Mouse (Mus musculus): Measurements from ENCODE around the gene Adra1d. TPM values are rescaled to one million over a fixed set of nuclear protein-coding genes. Genes with fewer than 3 reads are reported as not detected.

The Adra1d gene
- polyA plus RNA-seq, 1 experiment from 2014 or later: 0.72 TPM

DNA sequence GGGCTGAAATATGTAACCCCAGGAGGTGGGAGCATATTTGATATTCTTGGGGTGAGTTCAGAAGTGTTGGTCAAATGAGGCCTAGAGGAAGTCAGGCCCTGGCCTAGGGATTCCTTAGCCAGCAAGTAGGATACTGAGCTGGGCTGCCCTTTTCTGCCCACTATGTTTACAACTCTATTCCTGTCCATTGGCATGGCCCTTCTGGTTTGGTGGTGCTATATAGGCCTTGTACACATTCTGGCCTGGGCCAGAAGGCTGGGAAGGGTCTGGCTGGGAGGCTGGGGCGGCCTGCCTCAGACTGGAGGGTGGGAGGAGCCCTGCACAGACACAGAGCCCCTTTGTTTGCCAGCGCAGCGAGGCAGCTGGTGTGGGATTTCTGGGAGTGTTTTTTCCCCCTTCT, 55.7 kb downstream of the Adra1d start:
- 23% methylated on average over 3 of the region's 3 CpGs for WGBS
- H3K9me3 ChIP-seq: no peaks in the 10 kb centered on the region
- no peak for ATAC-seq (ENCODE audit: insufficient number of reproducible peaks, low FRiP score, low TSS enrichment, low read depth)
- H3K4me3 ChIP-seq: no peak overlapping the region
- no peaks in the 10 kb centered on the region for H3K36me3 ChIP-seq
- H3K27me3 ChIP-seq: no peaks in the 10 kb centered on the region
- H3K9ac ChIP-seq: no peak overlapping the region
- peaks cover 72% of the 10 kb centered on the region for H3K4me1 ChIP-seq
- no peak overlapping the region for H3K4me2 ChIP-seq
- peak overlapping the region; percentile 80 for H3K27ac ChIP-seq

DNA sequence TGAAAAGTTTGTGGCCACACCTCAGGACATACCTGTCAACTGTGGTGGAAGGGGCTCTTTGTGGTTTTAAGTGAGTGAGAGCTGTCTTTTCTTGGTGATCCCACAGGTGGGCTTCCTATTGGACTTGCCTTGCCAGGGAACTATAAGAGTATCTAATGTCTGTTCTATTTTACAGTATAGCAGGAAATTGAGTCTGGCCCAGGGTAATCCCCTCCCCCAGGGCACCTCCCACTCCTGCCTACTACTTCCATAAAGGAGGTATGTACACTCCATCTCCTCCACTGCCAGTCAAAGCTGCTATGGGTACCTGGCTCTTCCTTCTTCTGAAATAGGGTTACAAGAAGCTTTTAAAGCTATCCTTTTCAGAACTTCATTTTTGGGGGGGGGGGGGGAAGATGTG, 56.7 kb downstream of the Adra1d start:
- no peak overlapping the region for H3K4me2 ChIP-seq
- H3K9ac ChIP-seq: no peak overlapping the region
- no peak overlapping the region for H3K4me3 ChIP-seq
- no peak for ATAC-seq (ENCODE audit: insufficient number of reproducible peaks, low FRiP score, low TSS enrichment, low read depth)
- H3K27ac ChIP-seq: peak overlapping the region; percentile 80; the same call in 1 of the 2 replicates
- no peaks in the 10 kb centered on the region for H3K27me3 ChIP-seq
- H3K4me1 ChIP-seq: peaks cover 77% of the 10 kb centered on the region
- no peaks in the 10 kb centered on the region for H3K36me3 ChIP-seq
- no peaks in the 10 kb centered on the region for H3K9me3 ChIP-seq

DNA sequence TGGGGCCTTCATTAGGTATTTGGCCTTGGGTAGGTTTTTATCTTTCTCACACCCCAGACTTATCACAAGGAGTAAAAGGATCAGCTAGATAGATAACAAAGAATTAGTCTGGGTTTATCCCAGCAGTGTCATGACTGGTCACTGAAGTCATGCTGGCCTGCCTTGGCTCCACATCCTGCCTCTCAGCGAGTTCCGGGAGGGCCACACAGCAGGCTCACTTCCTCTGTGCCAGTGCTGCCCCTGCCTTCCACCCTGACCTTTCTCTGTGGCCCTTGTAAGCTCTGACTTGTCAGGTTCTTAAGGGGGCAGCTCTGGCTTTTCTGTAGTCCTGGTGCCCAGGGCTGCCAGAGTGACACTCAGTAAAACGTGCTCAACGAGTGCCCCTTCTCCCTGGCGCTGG, 59.5 kb downstream of the Adra1d start:
- ATAC-seq (ENCODE audit: insufficient number of reproducible peaks, low FRiP score, low TSS enrichment, low read depth): no peak
- H3K4me2 ChIP-seq: no peak overlapping the region
- no peaks in the 10 kb centered on the region for H3K36me3 ChIP-seq
- no peaks in the 10 kb centered on the region for H3K9me3 ChIP-seq
- no peak overlapping the region for H3K9ac ChIP-seq
- peaks cover 74% of the 10 kb centered on the region for H3K4me1 ChIP-seq
- 0 out of 2 replicates have a peak overlapping the region, but pooled peaks have one; percentile 43 for H3K27ac ChIP-seq
- 72% methylated on average over 5 of the region's 5 CpGs for WGBS
- no peak overlapping the region for H3K4me3 ChIP-seq
- H3K27me3 ChIP-seq: no peaks in the 10 kb centered on the region

- Histone ChIP-seq H3K27me3 (no peaks in the 10 kb centered on the region), H3K36me3 (no peaks in the 10 kb centered on the region), H3K27ac (peak overlapping the region; percentile 43; the same call in 1 of the 2 replicates), H3K4me2 (no peak overlapping the region), H3K4me3 (no peak overlapping the region), H3K9me3 (no peaks in the 10 kb centered on the region), H3K9ac (no peak overlapping the region), H3K4me1 (peaks cover 72% of the 10 kb centered on the region)
- no peak for ATAC-seq (ENCODE audit: insufficient number of reproducible peaks, low FRiP score, low TSS enrichment, low read depth)
- WGBS: 44% methylated on average over 5 of the region's 5 CpGs
These were observed 60.2 kb downstream of the Adra1d start for GRCm38 (mm10) chr2:131501886-131502285.

DNA sequence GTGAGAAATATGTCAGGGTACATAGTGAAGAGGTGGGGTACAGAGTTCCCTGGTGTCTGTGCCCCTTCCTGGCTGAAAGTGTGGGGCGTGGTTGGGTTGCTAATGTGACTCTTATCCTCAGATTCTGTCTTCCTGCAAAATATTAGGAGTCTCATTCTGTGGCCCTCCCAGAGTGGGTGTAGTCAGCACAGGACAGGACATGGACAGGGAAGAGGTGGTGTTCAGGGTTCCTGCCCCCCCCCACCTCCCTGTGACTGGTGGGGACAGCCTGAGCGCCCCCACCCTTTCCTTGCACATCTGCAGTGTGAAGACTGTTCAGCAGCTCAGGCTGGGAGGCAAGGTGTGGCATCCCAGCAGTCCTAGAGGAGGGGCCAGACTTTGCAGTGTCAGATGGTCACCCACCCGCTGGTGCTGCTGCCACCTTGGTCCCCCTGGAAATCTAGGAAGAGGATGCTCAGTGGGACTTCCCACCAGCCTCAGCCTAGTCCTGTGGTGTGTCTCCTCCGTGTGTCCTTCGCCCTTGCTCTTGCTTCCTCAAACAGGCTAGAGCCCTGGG, 62.7 kb downstream of the Adra1d start:
- Histone ChIP-seq H3K4me3 (no peak overlapping the region), H3K4me2 (no peak overlapping the region), H3K4me1 (peaks cover 64% of the 10 kb centered on the region), H3K9ac (no peak overlapping the region), H3K36me3 (no peaks in the 10 kb centered on the region), H3K27me3 (no peaks in the 10 kb centered on the region), H3K27ac (no peak overlapping the region), H3K9me3 (no peaks in the 10 kb centered on the region)
- ATAC-seq (ENCODE audit: insufficient number of reproducible peaks, low FRiP score, low TSS enrichment, low read depth): no peak
- 66% methylated on average over 5 of the region's 5 CpGs for WGBS

GRCm38 (mm10) chr2:131498219-131498618, 63.9 kb downstream of the Adra1d start:
- no peak for ATAC-seq (ENCODE audit: insufficient number of reproducible peaks, low FRiP score, low TSS enrichment, low read depth)
- Histone ChIP-seq H3K4me3 (no peak overlapping the region), H3K9ac (no peak overlapping the region), H3K27me3 (no peaks in the 10 kb centered on the region), H3K9me3 (no peaks in the 10 kb centered on the region), H3K4me2 (no peak overlapping the region), H3K27ac (0 out of 2 replicates have a peak overlapping the region, but pooled peaks have one; percentile 27), H3K4me1 (peaks cover 68% of the 10 kb centered on the region), H3K36me3 (no peaks in the 10 kb centered on the region)
- 53% methylated on average over 7 of the region's 7 CpGs for WGBS

GRCm38 (mm10) chr2:131497224-131497856, 64.7 kb downstream of the Adra1d start:
- Histone ChIP-seq H3K27ac (0 out of 2 replicates have a peak overlapping the region, but pooled peaks have one; percentile 27), H3K27me3 (no peaks in the 10 kb centered on the region), H3K4me3 (no peak overlapping the region), H3K9me3 (no peaks in the 10 kb centered on the region), H3K36me3 (no peaks in the 10 kb centered on the region), H3K4me2 (no peak overlapping the region), H3K4me1 (peaks cover 74% of the 10 kb centered on the region), H3K9ac (no peak overlapping the region)
- 79% methylated on average over 4 of the region's 4 CpGs for WGBS
- no peak for ATAC-seq (ENCODE audit: insufficient number of reproducible peaks, low FRiP score, low TSS enrichment, low read depth)

GRCm38 (mm10) chr2:131496125-131496820, 65.8 kb downstream of the Adra1d start:
- H3K27me3 ChIP-seq: no peaks in the 10 kb centered on the region

More at GRCm38 (mm10) chr2:131496125-131496820, 65.8 kb downstream of the Adra1d start:
- Histone ChIP-seq H3K36me3 (no peaks in the 10 kb centered on the region), H3K27ac (no peak overlapping the region), H3K4me3 (no peak overlapping the region), H3K4me2 (no peak overlapping the region), H3K9ac (no peak overlapping the region), H3K9me3 (no peaks in the 10 kb centered on the region), H3K4me1 (peaks cover 70% of the 10 kb centered on the region)
- ATAC-seq (ENCODE audit: insufficient number of reproducible peaks, low FRiP score, low TSS enrichment, low read depth): no peak
- WGBS: 78% methylated on average over 5 of the region's 5 CpGs

Other genes starting within 250 kb of the Adra1d start
- gene Rnf24, start 209.4 kb downstream of the Adra1d start, polyA plus RNA-seq (2015; fragmentation: Nextera tagmentation; extraction: Ambion mirVana): 7.3 and 7.5 TPM in 2 replicates
- 54.0 and 55.1 TPM in 2 replicates for gene Smox, start 70.8 kb downstream of the Adra1d start, polyA plus RNA-seq (2015; fragmentation: Nextera tagmentation; extraction: Ambion mirVana)

All from limb, embryonic 15.5 days (tissue).